Mouse (Mus musculus) megakaryocyte, embryonic 14.5 days (primary cell): Measurements from ENCODE around the gene Tnpo1. TPM values are rescaled to one million over a fixed set of nuclear protein-coding genes. Genes with fewer than 3 reads are reported as not detected.

Source experiments
- H3K27me3 ChIP-seq: replicated peaks from 2 replicates; pipeline ENCODE3; 2012; ENCODE audit warnings: inconsistent platforms
- H3K36me3 ChIP-seq: replicated peaks from 2 replicates; pipeline ENCODE3; 2012; ENCODE audit warnings: low read length, inconsistent platforms, mixed read lengths
- H3K4me1 ChIP-seq: 2 replicates; pipeline ENCODE4 v1.6.1; 2012; ENCODE audit warnings: inconsistent platforms
- H3K4me3 ChIP-seq: replicated peaks from 2 replicates; pipeline ENCODE3; 2012; ENCODE audit warnings: moderate library complexity, mild to moderate bottlenecking, inconsistent platforms
- H3K9me3 ChIP-seq: 2 replicates; pipeline ENCODE4 v1.6.1; 2012; ENCODE audit warnings: inconsistent platforms
- FLI1 ChIP-seq: IDR thresholded peaks from 2 replicates; pipeline ENCODE4 v1.6.1; 2012; ENCODE audit warnings: low read length, inconsistent platforms, mixed read lengths
- GATA1 ChIP-seq: IDR thresholded peaks from 3 replicates; pipeline ENCODE4 v1.6.1; 2012; ENCODE audit warnings: mixed read lengths, low read length, inconsistent platforms, borderline replicate concordance
- polyA plus RNA-seq: library from polyadenylated mRNA; stranded (reverse); fragments of >175 nt; gene quantifications from 2 replicates; pipeline ENCODE4 v1.2.3, GENCODE M21; 2012; ENCODE audit warnings: low replicate concordance; ENCODE audit not compliant: insufficient read depth

The Tnpo1 gene
- polyA plus RNA-seq, 1 experiment: 2.3 TPM

DNA sequence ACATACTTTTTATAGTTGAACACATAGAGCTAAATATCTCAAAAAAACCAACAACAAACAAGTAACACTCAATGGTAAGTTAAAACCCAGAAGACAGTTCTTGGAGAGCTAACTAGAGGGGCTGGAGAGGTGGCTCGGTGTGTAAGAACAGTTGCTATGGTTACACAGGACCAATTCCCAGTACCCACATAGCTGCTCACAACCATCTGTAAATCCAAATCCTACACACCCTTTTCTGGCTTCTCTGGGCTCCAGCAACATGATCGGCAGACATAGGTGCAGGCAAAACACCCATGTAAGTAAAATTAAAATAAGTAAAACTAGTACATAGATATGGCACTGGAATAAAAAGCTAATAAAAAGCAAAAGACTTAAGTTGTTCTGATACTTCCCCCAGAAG lies 31.3 kb downstream of the Tnpo1 start:
- TF ChIP-seq FLI1 (no peak), GATA1 (no peak)
- H3K27me3 ChIP-seq: no peaks in the 10 kb centered on the region
- peaks cover 49% of the 10 kb centered on the region for H3K4me1 ChIP-seq
- no peak overlapping the region for H3K4me3 ChIP-seq
- H3K9me3 ChIP-seq: no peaks in the 10 kb centered on the region
- H3K36me3 ChIP-seq: no peaks in the 10 kb centered on the region

DNA sequence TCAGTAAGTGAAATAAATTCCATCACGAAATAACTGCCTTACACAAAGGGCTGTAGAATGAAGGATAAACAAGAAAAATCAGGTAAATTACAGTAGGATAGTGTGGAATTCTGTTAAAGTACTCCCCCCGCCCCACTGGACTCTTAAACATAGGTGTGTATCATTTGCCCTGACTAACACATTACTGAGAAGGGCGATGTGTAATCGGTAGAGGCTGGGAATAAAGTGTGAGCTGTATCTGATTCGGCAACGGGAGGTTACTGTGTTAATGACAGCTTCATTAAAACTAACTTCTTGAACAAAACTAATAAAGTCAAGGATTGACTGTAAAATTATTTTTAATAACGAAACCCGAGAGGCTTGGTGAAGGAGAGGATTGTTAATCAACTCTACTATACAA lies 34.7 kb downstream of the Tnpo1 start:
- TF ChIP-seq FLI1 (no peak), GATA1 (no peak)
- H3K4me1 ChIP-seq: peaks cover 49% of the 10 kb centered on the region

DNA sequence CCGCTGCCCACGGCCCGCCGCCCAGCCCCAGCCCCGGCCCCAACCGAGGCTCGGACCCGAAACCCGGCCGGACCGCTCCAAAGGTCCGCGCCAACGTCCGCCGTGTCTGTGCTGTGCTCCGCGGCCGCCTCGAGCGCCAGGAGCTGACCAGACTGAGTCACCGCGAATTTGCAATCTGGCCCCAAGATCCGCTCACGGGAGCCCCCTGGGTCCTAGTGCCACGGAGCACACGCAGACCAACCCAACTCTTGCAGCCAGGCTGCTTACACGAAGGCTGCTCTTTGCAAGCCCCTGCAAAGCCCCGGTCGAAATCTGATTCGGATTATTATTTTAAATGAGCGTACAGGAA lies 35.3 kb downstream of the Tnpo1 start:
- TF ChIP-seq GATA1 (0 out of 3 replicates have a peak, but pooled peaks have one; percentile 15), FLI1 (no peak)
- H3K4me1 ChIP-seq: peaks cover 43% of the 10 kb centered on the region
- H3K36me3 ChIP-seq: peaks cover 32% of the 10 kb centered on the region
- peak overlapping the region; percentile 93 for H3K4me3 ChIP-seq
- no peaks in the 10 kb centered on the region for H3K27me3 ChIP-seq
- no peaks in the 10 kb centered on the region for H3K9me3 ChIP-seq

More for the DNA sequence above, 34.7 kb downstream of the Tnpo1 start:
- Histone ChIP-seq H3K27me3 (no peaks in the 10 kb centered on the region), H3K36me3 (peaks cover 26% of the 10 kb centered on the region), H3K4me3 (peak overlapping the region; percentile 93), H3K9me3 (no peaks in the 10 kb centered on the region)

DNA sequence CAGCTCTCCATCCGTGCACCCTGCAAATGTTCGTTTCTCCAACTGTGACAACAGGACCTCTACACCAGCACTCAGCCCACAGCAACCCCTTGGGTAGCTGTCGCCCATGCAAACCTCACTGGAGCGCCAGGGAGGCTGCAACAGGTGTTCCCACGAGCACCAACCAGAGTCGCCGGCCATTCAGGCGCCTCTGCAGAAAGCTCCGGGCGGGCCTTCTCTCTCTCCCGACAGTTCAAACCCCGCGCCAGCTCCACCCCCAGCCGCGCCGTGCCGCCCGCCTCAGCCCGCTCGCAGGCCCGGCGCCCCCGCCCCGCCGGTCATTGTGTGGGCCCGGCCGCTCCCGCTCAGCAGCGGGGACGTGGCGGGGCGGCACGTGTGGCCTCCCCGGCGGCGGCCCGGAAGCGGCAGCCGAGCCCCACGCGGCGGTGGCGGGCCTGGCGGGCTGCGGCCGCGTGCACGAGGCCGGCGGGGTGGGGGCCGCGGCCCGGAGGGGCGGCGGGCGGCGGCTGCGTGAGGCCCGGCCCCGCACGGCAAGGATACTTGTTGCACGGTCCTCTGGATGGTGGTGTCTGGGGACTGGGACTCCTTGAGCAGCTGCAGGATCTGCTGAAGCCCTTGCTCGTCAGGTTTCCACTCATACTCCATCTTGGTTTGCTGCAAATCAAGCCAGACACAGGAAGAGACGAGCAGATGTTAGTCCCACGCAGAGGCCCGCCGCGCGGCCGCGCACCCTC lies 35.9 kb downstream of the Tnpo1 start:
- H3K4me1 ChIP-seq: peaks cover 42% of the 10 kb centered on the region
- H3K36me3 ChIP-seq: peaks cover 37% of the 10 kb centered on the region
- TF ChIP-seq FLI1: no peak
- TF ChIP-seq GATA1: no peak
- H3K27me3 ChIP-seq: no peaks in the 10 kb centered on the region
- H3K9me3 ChIP-seq: no peaks in the 10 kb centered on the region
- H3K4me3 ChIP-seq: peak overlapping the region; percentile 93

DNA sequence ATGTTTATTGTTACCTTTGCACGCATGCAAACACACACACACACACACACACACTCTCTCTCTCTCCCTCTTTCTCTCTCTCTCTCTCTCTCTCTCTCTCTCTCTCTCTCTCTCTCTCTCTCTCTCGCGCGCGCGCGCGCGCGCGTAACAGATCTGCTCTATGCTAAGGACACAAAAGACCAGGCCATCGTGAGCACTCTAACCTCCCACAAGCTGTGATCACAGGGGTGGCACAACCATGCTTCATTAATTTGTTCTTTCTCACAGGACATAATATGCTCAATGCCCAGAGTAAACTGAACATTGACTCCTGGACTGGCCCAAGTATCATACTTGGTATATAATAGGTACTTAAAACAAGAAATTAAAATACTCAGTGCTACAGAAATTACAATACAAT lies 37.0 kb downstream of the Tnpo1 start:
- TF ChIP-seq GATA1 (no peak), FLI1 (no peak)
- H3K4me1 ChIP-seq: peaks cover 41% of the 10 kb centered on the region
- H3K4me3 ChIP-seq: peak overlapping the region; percentile 64
- no peaks in the 10 kb centered on the region for H3K9me3 ChIP-seq
- H3K27me3 ChIP-seq: no peaks in the 10 kb centered on the region
- H3K36me3 ChIP-seq: peaks cover 48% of the 10 kb centered on the region

DNA sequence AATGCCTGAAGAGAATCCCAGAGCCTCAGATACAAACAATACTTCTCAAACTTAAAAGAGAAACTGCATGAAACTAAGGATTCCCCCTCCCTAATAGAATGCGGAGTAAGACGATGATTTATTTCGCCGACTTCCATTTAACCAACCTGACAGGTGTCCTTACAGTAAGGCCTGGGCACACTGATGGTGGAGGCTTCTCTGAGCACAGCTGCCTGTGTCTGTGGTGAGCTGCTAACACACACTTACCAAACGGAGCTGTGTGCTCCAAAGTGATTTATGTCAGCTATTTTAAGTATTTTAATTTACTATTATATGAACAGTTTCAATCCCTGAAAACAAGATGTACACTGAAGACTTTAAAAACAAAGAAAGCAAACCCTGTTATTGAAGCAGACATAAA lies 42.4 kb downstream of the Tnpo1 start:
- Histone ChIP-seq H3K9me3 (no peaks in the 10 kb centered on the region), H3K36me3 (peaks cover 97% of the 10 kb centered on the region), H3K27me3 (no peaks in the 10 kb centered on the region), H3K4me1 (peaks cover 27% of the 10 kb centered on the region), H3K4me3 (no peak overlapping the region)
- TF ChIP-seq GATA1 (no peak), FLI1 (no peak)

DNA sequence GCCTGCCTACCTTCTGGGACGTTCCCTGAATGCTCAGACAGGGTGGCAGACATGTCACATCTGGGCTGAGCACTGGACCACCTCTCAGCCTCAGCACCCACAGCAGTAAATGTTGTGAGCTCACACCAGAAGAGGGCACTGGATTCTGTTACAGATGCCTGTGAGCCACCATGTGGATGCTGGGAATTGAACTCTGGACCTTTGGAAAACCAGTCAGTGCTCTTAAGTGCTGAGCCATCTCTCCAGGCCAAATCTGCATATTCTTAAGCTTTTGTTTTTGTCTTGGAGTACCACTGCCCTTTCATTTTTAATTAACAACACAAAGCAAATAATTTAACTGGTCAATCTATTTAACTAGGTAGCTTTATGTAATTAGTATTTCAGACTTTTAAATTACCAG lies 44.2 kb downstream of the Tnpo1 start:
- H3K4me3 ChIP-seq: peak overlapping the region; percentile 70
- H3K4me1 ChIP-seq: peaks cover 29% of the 10 kb centered on the region
- H3K36me3 ChIP-seq: peaks cover 99% of the 10 kb centered on the region
- H3K27me3 ChIP-seq: no peaks in the 10 kb centered on the region
- no peak for TF ChIP-seq FLI1
- no peak for TF ChIP-seq GATA1
- H3K9me3 ChIP-seq: no peaks in the 10 kb centered on the region

DNA sequence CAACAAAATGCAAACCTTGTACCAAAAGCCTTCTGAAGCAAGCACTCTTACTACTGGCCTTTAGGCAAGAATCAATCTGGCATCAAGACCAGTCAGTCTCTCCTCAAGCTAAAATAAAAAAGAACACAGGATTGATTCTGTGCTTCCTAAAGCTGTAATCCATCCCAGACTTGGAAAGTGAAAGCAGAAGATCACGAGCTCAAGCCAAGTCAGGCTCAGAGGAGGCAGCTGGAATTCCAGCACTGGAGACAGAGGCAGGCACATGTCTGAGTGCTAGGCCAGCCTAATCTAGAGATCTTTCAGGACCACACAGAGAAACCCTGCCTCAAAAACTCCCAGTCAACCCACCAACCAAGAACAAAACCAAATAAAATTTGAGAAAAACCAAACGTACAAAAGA lies 45.8 kb downstream of the Tnpo1 start:
- Histone ChIP-seq H3K9me3 (no peaks in the 10 kb centered on the region), H3K4me1 (peaks cover 29% of the 10 kb centered on the region), H3K4me3 (no peak overlapping the region), H3K27me3 (no peaks in the 10 kb centered on the region), H3K36me3 (peaks cover 95% of the 10 kb centered on the region)
- TF ChIP-seq FLI1: no peak
- no peak for TF ChIP-seq GATA1

DNA sequence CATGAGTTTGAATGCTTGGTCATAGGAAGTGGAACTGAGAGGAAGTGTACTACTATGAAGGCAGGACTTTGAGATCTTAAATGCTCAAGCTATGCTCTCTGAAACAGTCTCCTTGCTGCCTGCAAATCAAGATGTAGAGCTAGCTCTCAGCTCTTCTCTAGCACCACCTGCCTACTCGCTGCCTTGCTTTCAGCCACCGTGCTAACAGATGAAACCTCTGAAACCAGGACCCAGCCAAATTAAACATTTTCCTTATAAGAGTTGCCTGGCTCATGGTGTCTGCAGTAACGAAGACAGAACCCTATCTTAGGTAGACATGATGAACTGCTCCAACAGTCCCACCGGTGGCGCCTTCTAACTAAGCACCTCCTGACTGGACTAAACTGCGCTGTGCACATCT lies 46.8 kb downstream of the Tnpo1 start:
- Histone ChIP-seq H3K27me3 (no peaks in the 10 kb centered on the region), H3K4me1 (peaks cover 30% of the 10 kb centered on the region), H3K36me3 (peaks cover 95% of the 10 kb centered on the region), H3K9me3 (no peaks in the 10 kb centered on the region), H3K4me3 (no peak overlapping the region)
- TF ChIP-seq FLI1 (no peak), GATA1 (no peak)

DNA sequence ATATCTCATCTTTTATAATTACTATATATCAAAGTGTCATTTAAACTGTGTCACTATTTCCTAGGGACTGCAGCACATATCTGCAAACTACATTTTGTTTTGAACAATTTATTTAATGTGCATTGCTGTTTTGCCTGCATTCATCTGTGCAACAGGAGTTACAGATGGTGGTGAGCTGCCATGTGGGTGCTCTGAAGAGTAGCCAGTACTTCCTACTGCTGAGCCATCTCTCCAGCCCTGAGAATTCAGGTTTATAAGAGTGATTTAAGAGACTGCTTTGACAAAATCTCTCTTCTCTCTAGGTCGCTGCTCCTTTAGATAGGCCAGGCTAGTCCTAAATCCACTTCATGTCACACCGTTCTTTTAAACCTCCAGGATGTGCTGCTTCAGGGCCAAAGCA lies 49.0 kb downstream of the Tnpo1 start:
- Histone ChIP-seq H3K9me3 (no peaks in the 10 kb centered on the region), H3K27me3 (no peaks in the 10 kb centered on the region), H3K4me1 (peaks cover 41% of the 10 kb centered on the region), H3K36me3 (peaks cover 95% of the 10 kb centered on the region), H3K4me3 (no peak overlapping the region)
- TF ChIP-seq FLI1 (no peak), GATA1 (no peak)
